Mouse (Mus musculus) hindbrain, embryonic 12.5 days (tissue): ENCODE results near the gene Grip1. TPM values are rescaled to one million over a fixed set of nuclear protein-coding genes. Genes with fewer than 3 reads are reported as not detected.

Experiments used
- ATAC-seq: fragments of 200-750 bp; cut with Nextera tagmentation; 2 replicates; pipeline ENCODE4 v1.8.0; 2017; ENCODE audit warnings: moderate TSS enrichment; ENCODE audit not compliant: low FRiP score
- H3K27ac ChIP-seq: fragments of 300-500 bp; sonication (generic); 2 replicates; pipeline ENCODE4 v1.5.1; 2016; ENCODE audit warnings: mild to moderate bottlenecking
- H3K27me3 ChIP-seq: fragments of 300-500 bp; sonication (generic); 2 replicates; pipeline ENCODE4 v1.6.1; 2016; ENCODE audit warnings: mild to moderate bottlenecking
- H3K36me3 ChIP-seq: fragments of 300-500 bp; sonication (generic); 2 replicates; pipeline ENCODE4 v1.6.1; 2016; ENCODE audit warnings: mild to moderate bottlenecking
- H3K4me1 ChIP-seq: fragments of 300-500 bp; sonication (generic); 2 replicates; pipeline ENCODE4 v1.6.1; 2016
- H3K4me2 ChIP-seq: fragments of 300-500 bp; sonication (generic); replicated peaks from 2 replicates; pipeline ENCODE4 v1.6.1; 2016; ENCODE audit warnings: mild to moderate bottlenecking
- H3K4me3 ChIP-seq: fragments of 300-500 bp; sonication (generic); 2 replicates; pipeline ENCODE4 v1.5.1; 2016; ENCODE audit warnings: mild to moderate bottlenecking
- H3K9ac ChIP-seq: fragments of 300-500 bp; sonication (generic); 2 replicates; pipeline ENCODE4 v1.6.1; 2016; ENCODE audit warnings: mild to moderate bottlenecking, moderate library complexity
- H3K9me3 ChIP-seq: fragments of 300-500 bp; sonication (generic); replicated peaks from 2 replicates; pipeline ENCODE4 v1.6.1; 2016; ENCODE audit warnings: mild to moderate bottlenecking
- WGBS: fragments of 180-500 bp; shearing (Covaris S2); methylation state at CpG from one replicate; pipeline ENCODE4 v1.1.7; 2016; 5-methylcytosine and 5-hydroxymethylcytosine counted together
- polyA plus RNA-seq: library from polyadenylated mRNA; unstranded; fragments of >200 nt; fragmentation: Nextera tagmentation; extraction: Ambion mirVana; gene quantifications from 2 replicates; pipeline ENCODE4 v1.2.1, GENCODE M21; 2016

Grip1 gene
- polyA plus RNA-seq, 1 experiment from 2014 or later, result 15.7 TPM

DNA sequence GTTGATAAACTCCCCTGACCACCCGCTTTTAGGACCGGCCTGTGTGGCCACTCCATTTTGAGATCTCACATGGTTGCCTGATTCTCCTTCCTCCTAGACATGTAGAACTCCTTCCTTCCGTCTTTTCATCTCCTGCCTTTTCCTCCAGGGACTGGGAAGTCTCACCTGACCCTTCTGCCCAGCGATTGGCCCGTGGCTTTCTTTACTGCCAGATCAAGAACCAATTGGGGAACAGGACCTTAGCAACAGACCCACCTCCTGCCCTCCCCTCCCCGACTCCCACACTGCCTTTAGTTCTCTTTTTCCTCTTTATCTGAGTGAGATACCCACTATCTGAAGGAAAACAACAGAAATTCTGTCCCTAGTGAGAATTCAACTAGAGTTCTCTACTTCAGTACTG is 180.9 kb downstream of the Grip1 start:
- Histone ChIP-seq H3K9me3 (no peaks in the 10 kb centered on the region), H3K4me1 (no peaks in the 10 kb centered on the region), H3K4me2 (no peak overlapping the region), H3K4me3 (no peak overlapping the region), H3K27me3 (no peaks in the 10 kb centered on the region), H3K9ac (no peak overlapping the region), H3K27ac (no peak overlapping the region), H3K36me3 (no peaks in the 10 kb centered on the region)
- WGBS, result 80% methylated on average over 6 of the region's 6 CpGs
- ATAC-seq, result no peak

DNA sequence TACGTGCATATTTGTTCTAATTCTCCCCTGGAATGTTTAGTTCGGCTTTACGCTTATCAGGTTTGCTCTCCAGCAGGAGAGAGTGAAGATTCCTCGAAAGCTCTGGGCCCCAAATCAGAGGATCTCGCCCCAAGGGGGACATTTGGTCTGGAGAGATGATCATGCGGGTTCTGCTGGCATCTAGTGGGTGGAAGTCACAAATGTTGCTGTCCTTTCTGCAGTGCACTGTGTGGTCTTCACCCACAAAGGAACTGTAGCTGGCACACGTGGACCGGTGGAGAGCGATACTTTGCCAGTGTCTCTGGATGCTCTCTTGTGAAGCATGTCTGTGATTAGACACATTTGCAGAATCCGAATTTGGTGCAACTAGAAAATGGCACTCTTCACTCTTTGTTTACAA is 186.9 kb downstream of the Grip1 start:
- no peak overlapping the region for H3K4me3 ChIP-seq
- H3K9ac ChIP-seq, result no peak overlapping the region
- no peak for ATAC-seq
- H3K4me1 ChIP-seq, result peaks cover 18% of the 10 kb centered on the region
- no peaks in the 10 kb centered on the region for H3K27me3 ChIP-seq
- no peaks in the 10 kb centered on the region for H3K36me3 ChIP-seq
- 83% methylated on average over 10 of the region's 10 CpGs for WGBS
- H3K4me2 ChIP-seq, result no peak overlapping the region
- no peak overlapping the region for H3K27ac ChIP-seq
- H3K9me3 ChIP-seq, result no peaks in the 10 kb centered on the region

DNA sequence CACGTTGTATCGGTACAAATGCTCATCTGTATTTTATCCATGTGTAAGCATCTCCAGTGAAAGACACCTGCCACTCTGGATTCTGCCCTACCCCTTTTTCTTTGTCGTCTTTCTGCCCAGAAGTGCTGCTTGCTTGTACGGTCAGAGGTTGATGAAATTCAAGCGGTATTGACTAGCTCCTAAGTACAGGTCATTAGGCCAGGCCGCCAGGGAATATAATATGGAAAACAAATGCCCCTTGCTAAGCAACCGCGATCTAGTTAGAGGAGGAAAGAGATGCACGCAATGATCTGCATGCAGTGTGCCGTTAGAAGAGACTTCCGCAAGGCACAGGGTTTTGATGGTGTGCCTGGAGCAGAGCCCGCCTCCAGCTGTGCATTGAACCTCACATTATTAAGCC is 187.4 kb downstream of the Grip1 start:
- 53% methylated on average over 12 of the region's 12 CpGs for WGBS
- no peak overlapping the region for H3K4me3 ChIP-seq
- H3K9me3 ChIP-seq, result no peaks in the 10 kb centered on the region
- ATAC-seq, result no peak
- H3K4me2 ChIP-seq, result no peak overlapping the region
- H3K4me1 ChIP-seq, result peaks cover 18% of the 10 kb centered on the region
- H3K36me3 ChIP-seq, result no peaks in the 10 kb centered on the region
- no peak overlapping the region for H3K27ac ChIP-seq
- H3K27me3 ChIP-seq, result no peaks in the 10 kb centered on the region
- no peak overlapping the region for H3K9ac ChIP-seq

DNA sequence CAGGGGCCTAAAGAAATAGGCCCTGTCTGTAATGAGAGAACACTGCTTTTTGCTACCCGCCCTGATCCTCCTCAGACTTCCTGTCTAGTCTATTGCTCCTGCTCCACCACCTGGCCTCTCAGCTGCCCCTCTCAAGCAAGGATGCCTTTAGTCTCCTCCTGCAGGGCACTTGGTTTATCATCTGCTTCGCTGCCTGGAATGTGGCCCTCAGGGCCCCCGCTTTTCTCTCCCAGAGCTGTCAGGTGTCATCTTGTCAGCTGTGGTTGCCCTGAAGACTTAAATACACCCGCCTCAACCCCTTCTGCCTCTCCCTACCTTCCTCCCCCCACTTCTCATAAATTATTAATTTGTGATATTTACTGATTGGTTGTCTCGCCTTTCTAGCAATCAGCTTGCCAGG is 190.7 kb downstream of the Grip1 start:
- Histone ChIP-seq H3K4me3 (no peak overlapping the region), H3K9me3 (no peaks in the 10 kb centered on the region), H3K27me3 (no peaks in the 10 kb centered on the region), H3K27ac (no peak overlapping the region), H3K4me1 (peaks cover 18% of the 10 kb centered on the region), H3K36me3 (no peaks in the 10 kb centered on the region), H3K4me2 (no peak overlapping the region), H3K9ac (no peak overlapping the region)
- peak; percentile 58 for ATAC-seq
- WGBS, result 43% methylated on average over 5 of the region's 5 CpGs

DNA sequence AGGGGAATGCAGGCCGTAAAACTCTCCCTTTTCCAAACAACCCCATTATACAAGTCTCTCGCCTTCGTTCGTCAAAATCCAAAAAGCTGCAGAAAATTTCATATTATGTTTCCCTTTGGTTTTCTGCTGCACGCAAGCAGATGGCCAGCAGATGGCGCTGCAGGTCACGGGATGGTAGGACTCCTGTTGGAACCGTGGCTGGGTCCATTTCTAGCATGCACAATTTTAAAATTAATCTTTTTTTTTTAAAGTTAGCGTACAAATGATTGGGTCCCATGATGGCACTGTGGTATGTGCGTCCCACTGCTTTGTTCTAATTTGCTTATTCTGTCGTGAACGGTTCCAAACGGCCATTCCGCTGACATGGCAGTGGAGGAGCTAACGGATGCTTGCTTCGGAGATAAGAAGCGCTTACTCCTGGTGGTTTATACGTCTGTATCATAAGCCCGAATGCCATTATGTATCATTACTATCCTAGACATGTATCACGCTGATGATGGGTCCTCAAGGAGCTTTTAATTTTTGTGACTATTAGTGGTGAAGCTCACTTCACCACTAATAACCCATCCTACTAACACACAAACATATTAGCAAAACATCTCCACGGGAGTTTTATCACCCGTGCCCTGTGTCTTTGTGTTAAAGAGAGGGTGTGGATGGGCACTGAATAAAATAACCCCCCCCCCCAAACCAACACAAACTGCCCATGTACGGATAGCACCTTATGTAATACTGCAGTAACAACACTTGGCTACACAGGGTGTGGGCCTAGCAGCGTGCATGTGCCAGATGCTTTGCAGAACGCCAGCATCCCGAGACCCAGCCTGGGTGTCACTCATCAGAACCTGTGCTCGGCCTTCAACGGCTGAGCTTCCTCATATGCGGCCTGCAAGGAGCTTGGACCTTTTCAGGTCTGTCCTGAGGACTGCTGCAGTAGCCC is 193.1 kb downstream of the Grip1 start:
- no peak overlapping the region for H3K4me3 ChIP-seq
- peaks cover 15% of the 10 kb centered on the region for H3K4me1 ChIP-seq
- H3K9ac ChIP-seq, result no peak overlapping the region
- no peak overlapping the region for H3K27ac ChIP-seq
- H3K27me3 ChIP-seq, result no peaks in the 10 kb centered on the region
- ATAC-seq, result no peak
- H3K36me3 ChIP-seq, result no peaks in the 10 kb centered on the region
- H3K9me3 ChIP-seq, result no peaks in the 10 kb centered on the region
- WGBS, result 67% methylated on average over 29 of the region's 29 CpGs
- H3K4me2 ChIP-seq, result no peak overlapping the region

DNA sequence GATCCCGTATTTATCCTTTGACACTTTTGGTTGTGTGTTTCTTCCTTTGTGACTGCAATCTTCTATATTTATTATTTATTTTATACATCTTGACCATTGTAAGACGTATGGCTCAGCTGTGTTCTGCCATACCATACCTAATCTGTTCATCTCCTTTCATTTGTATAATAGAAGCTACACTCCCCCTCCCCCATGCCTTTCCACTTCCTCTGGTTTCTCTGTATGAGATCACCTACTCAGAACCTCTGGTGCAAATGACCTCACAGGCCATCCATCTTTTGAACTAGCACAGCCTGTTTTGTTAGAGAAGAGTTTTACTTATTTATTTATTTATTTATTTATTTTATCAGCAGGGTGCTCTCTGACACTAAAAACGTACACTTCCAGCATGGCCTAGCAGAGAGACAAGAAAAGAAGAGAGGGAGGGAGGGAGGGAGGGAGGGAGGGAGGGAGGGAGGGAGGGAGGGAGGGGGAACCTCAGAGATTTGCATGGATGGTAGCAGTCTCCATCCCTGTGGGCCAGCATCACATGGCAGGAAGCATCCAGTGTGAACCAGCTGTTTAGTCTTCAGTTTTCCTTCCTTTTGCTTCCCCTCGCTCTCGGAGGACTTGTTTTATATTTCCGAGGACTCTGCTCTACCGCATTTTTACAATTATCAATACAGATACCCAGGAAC is 207.2 kb downstream of the Grip1 start:
- peak; percentile 40; the same call in 1 of the 2 replicates for ATAC-seq
- WGBS, result 54% methylated on average over 7 of the region's 7 CpGs

DNA sequence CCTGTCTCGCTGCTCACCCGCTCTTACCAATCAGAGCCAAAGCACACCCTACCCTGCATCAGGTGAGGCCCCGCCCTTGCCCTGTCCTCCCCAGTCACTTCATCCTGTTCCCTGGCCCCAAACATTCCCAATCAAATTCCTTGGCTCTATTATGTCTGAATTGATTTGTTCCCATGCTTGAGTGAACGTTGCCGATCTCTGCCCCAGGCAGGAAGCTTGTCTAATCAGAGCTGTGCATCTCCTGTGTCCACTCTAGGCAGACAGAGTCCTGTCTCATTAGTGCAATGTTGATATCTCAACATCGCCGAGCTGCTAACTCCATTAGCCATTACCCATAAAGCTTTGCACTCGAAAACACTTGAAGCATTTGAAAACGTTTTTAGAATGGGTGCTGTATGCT is 210.0 kb downstream of the Grip1 start:
- peaks cover 13% of the 10 kb centered on the region for H3K4me1 ChIP-seq
- H3K9me3 ChIP-seq, result no peaks in the 10 kb centered on the region
- H3K9ac ChIP-seq, result no peak overlapping the region
- H3K4me2 ChIP-seq, result no peak overlapping the region
- no peaks in the 10 kb centered on the region for H3K36me3 ChIP-seq
- H3K27ac ChIP-seq, result no peak overlapping the region
- no peak overlapping the region for H3K4me3 ChIP-seq
- no peak for ATAC-seq
- WGBS, result 75% methylated on average over 9 of the region's 9 CpGs
- H3K27me3 ChIP-seq, result no peaks in the 10 kb centered on the region

More for the DNA sequence above, 207.2 kb downstream of the Grip1 start:
- no peak overlapping the region for H3K4me3 ChIP-seq
- H3K27me3 ChIP-seq, result no peaks in the 10 kb centered on the region
- H3K36me3 ChIP-seq, result no peaks in the 10 kb centered on the region
- no peak overlapping the region for H3K4me2 ChIP-seq
- peaks cover 9% of the 10 kb centered on the region; the same call in 1 of the 2 replicates for H3K4me1 ChIP-seq
- H3K9me3 ChIP-seq, result peaks cover 14% of the 10 kb centered on the region; the same call in 1 of the 2 replicates
- no peak overlapping the region for H3K27ac ChIP-seq
- no peak overlapping the region for H3K9ac ChIP-seq

DNA sequence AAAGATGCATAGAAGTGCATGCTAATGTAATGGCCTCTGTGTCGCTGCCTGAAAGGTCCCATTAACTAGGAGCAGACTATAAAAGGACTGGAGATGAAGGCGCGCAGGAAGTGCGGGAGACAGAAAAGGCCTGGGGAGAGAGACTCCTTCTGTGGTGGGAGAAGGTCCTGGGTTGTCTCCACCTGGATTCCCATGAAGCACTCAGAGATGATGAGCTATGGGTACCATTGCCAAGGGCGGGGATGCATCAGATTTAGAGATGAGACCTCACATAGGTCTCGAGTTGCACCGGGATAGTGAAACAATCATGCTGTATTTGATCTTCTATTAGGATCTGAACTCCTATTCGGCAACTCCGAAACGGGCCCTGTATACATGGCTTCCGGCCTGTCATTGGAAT is 212.8 kb downstream of the Grip1 start:
- no peaks in the 10 kb centered on the region for H3K27me3 ChIP-seq
- no peaks in the 10 kb centered on the region for H3K36me3 ChIP-seq
- WGBS, result 70% methylated on average over 11 of the region's 11 CpGs
- H3K4me1 ChIP-seq, result peaks cover 8% of the 10 kb centered on the region
- no peak for ATAC-seq
- no peak overlapping the region for H3K9ac ChIP-seq
- H3K4me3 ChIP-seq, result no peak overlapping the region
- H3K27ac ChIP-seq, result no peak overlapping the region
- no peak overlapping the region for H3K4me2 ChIP-seq
- no peaks in the 10 kb centered on the region for H3K9me3 ChIP-seq

DNA sequence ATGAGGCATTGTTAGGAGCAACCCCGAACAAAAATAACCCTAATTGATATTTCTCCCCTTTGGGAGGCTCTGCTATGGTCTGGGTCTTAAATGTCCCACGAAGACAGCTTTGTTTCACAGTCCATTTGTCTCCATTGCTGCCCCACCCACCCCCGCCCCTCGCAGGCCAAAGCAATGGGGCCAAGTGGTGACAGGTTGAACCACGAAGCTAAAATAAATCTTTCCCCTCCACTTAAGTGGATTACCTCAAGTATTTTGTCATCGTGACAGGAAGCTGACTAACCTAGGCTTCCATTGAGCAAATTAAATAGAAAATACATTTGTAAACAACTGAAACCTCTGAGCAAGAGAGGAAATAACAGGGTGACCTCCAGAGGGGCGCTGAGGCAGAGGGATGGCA is 216.8 kb downstream of the Grip1 start:
- no peak overlapping the region for H3K27ac ChIP-seq
- ATAC-seq, result no peak
- no peaks in the 10 kb centered on the region for H3K27me3 ChIP-seq
- no peak overlapping the region for H3K4me3 ChIP-seq
- H3K4me1 ChIP-seq, result peaks cover 11% of the 10 kb centered on the region
- no peak overlapping the region for H3K4me2 ChIP-seq
- H3K36me3 ChIP-seq, result no peaks in the 10 kb centered on the region
- 54% methylated on average over 7 of the region's 7 CpGs for WGBS
- no peak overlapping the region for H3K9ac ChIP-seq
- H3K9me3 ChIP-seq, result no peaks in the 10 kb centered on the region

DNA sequence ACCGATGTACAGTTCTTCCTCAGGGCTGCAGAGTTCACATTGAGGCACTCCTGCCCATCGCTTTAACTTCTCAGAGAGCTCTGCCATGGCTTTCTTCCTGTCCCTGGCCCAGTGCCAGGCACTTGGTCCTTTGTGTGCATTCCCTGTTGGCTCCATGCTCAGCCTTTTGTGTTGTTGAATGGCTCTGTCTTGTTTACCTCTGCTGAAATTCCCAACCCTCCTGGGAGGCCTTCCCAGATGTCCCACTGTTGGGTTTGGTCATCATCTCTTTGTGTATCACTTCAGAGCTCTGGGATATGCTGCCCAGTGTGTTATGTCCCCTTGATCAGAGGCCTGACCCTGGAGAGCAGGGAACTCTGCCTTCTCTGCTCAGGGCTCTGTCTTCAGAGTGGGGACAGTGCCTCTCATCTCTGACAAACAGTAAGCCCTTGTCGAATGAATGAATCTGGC is 230.8 kb downstream of the Grip1 start:
- ATAC-seq, result peak; percentile 77
- 31% methylated on average over 3 of the region's 3 CpGs for WGBS
- no peaks in the 10 kb centered on the region for H3K9me3 ChIP-seq
- no peaks in the 10 kb centered on the region for H3K27me3 ChIP-seq
- H3K9ac ChIP-seq, result no peak overlapping the region
- H3K36me3 ChIP-seq, result no peaks in the 10 kb centered on the region
- H3K4me1 ChIP-seq, result peaks cover 35% of the 10 kb centered on the region
- no peak overlapping the region for H3K4me3 ChIP-seq
- peak overlapping the region; percentile 66 for H3K27ac ChIP-seq
- no peak overlapping the region for H3K4me2 ChIP-seq

DNA sequence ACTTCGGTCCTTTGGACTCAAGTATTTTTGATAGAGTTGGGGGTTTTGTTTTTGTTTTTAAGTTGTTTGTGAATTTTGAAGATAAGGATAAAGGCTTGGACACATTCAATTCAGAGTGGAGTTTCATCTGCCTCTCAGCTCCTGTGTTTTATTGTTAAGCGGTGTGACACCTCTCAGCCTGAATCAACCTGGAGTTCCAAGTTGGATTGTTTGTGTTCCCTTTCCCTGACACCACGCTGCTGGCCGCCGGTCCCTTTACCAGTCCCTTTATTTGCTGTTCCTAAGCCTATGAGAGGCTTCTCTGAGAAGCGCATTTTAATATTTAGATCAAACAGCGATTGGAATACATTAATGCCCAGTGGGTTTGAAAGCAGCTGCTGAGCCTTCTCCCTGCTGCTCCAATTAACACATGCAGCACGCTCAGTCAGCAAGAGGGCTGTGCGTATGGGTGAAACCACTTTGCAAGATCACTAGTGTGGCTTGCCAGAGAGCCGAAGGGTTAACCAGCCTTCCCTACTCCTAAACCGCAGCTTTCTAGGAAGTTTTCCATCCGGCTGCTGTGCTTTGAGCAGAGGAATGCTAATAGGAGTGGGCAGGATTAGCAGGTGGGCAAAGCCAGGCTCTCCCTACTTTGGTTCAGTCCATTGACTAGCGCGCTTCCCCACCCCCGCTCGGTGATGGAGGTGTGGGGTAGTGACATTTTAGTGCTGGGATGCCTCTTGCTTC is 237.9 kb downstream of the Grip1 start:
- Histone ChIP-seq H3K4me3 (peak overlapping the region; percentile 48), H3K27me3 (no peaks in the 10 kb centered on the region), H3K4me2 (peak overlapping the region; percentile 85), H3K9me3 (no peaks in the 10 kb centered on the region), H3K27ac (peak overlapping the region; percentile 80), H3K9ac (peak overlapping the region; percentile 47; the same call in 1 of the 2 replicates), H3K36me3 (no peaks in the 10 kb centered on the region), H3K4me1 (peaks cover 43% of the 10 kb centered on the region)
- ATAC-seq, result peak; percentile 85
- WGBS, result 2% methylated on average over 16 of the region's 16 CpGs

DNA sequence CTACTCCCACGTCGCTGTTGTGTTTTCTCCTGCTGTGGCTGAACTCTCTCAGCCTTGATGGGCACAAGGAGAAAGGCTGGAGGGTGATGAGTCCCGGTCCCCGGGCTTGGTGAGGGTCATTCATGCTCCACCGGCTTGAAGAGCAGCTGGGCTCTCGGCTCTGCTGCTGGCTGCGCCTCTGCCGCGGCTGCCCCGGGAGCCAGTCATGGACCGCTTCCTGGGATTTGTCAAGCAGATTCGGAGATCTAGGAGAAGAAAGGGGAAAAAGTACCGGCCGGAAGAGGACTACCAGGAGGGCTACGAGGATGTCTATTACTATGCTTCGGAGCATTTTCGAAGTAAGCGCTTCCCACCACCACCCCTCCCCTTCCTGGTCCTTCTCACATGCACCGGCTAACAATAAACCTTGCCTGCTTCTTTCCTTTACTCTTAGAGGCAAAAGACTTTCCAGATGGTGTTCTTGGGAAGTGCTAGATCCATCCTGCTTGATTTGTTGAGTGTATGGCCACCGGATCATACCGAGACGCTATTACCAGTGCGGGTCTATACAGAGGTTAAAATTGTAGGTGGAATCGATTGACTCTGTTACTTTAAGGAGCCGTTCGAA is 238.8 kb downstream of the Grip1 start:
- no peaks in the 10 kb centered on the region for H3K9me3 ChIP-seq

More for the DNA sequence above, 238.8 kb downstream of the Grip1 start:
- H3K4me3 ChIP-seq, result peak overlapping the region; percentile 48
- peaks cover 42% of the 10 kb centered on the region for H3K4me1 ChIP-seq
- peak overlapping the region; percentile 62 for H3K9ac ChIP-seq
- peak overlapping the region; percentile 80 for H3K27ac ChIP-seq
- WGBS, result 2% methylated on average over 26 of the region's 26 CpGs
- ATAC-seq, result peak; percentile 59
- H3K36me3 ChIP-seq, result no peaks in the 10 kb centered on the region
- H3K27me3 ChIP-seq, result no peaks in the 10 kb centered on the region
- peak overlapping the region; percentile 85 for H3K4me2 ChIP-seq
